Mouse (Mus musculus) urinary bladder, postnatal 14 days (tissue): ENCODE data around the gene Mn1.

Source experiments
- DNase-seq: peaks from one replicate; pipeline ENCODE4 v3.0.0; 2021; ENCODE audit warnings: low spot score

Gene Mn1

DNA sequence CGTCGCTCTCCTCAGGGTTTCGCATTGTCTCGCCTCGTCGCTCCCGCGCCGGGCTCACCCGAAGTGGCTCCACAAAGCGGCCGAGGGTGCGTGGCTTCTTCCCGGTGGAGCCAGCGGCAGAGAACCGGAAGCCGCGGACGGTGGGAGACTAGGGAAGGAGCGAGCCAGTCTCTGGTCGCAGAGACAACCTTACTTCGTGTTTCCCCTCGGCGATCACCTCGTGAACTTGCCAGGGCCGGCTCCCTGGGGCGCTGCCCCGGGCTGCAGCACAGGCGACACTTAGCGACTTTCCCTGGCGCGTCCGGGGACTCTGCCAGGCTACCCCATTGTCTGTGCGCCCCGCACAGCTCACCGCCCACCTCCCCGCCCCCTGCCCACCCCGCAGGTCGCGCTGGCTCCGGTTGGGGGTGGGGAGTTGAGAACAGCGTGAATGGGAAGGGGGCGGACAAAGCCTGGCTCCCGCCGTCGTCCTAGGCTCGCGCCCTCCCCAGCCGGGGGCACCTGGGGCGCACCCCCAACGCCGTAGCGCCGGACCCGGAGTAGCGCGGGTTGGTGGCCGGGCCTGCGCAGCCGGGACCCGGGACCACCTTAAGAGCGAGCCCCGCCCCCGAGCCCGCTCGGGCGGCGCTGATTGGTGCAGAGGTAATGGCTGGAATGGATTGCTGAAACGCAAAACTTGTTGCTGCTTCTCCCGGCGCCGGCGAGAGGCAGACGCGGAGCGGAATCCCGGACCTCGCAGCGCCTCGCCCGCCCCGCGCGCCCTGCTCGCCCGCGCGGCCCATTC is at the start of gene Mn1:
TSS of gene Mn1 (plus strand) at position 772 of the 784 bp plus-strand sequence.
- peak; percentile 83 for DNase-seq

DNA sequence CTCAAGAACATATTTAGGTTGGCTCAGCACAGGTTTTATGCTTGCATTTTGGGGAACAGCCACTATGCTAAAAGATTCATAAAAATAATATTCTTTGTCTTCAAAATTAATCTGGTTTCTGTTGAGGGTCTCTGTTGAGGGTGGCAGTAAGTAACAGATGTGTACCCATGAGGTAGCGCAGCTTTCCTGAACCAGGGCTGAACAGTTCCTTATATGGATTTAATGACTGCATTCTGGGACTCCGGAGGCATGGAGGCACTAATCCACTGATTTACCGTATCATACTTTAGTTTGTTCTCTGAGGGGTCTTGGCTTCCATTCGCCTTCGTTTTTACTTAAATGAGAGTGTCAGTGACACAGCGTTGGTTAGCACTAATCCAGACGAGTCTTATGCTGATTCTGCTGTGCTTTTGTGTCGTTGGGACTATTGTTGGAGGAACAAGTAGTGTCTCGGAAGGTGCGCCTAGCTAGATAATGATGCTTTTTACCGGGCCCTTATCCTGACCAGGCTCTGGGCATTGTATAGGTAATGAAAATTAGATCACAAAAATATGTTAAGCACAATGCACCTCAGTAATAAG is 49.1 kb upstream of the Mn1 start:
- DNase-seq = no peak

DNA sequence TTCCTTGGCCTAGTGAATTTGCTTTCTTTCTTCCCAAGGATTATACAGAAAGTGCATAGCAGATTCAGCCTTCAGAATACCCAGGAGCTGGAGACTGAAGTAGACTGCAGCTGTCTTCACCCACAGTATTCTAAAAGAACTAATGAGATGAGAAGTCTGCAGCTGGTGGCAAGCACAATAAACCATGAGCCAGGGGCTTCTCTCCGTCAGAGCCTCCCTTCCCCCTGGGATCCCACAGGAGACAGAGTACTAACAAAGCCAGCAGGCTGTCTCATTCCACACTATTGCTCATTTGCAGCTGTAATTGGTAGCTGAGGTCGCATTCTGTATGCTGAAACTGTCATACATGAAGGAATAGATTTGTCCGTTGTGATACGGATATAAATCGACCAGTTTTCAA is 48.6 kb upstream of the Mn1 start:
- no peak for DNase-seq

DNA sequence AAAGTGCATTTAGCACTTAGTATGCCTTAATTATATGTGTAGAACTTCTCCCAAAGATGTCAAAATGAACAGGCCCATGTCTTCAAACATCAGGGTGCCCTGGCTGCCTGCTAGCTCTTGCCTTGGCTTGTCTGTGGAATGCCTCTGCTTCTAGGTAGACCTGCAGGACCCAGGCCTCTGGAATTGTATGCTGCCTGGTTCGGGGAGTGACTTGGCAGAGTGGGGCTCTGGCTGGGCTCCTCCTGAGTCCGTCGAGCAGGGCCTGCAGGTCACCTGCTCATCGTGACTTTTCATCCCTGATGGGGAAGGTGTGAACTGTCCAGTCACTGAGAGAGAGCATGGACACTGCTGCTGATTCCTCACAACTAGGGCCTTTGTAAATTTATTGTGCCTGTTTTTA is 41.5 kb upstream of the Mn1 start:
- DNase-seq = no peak

DNA sequence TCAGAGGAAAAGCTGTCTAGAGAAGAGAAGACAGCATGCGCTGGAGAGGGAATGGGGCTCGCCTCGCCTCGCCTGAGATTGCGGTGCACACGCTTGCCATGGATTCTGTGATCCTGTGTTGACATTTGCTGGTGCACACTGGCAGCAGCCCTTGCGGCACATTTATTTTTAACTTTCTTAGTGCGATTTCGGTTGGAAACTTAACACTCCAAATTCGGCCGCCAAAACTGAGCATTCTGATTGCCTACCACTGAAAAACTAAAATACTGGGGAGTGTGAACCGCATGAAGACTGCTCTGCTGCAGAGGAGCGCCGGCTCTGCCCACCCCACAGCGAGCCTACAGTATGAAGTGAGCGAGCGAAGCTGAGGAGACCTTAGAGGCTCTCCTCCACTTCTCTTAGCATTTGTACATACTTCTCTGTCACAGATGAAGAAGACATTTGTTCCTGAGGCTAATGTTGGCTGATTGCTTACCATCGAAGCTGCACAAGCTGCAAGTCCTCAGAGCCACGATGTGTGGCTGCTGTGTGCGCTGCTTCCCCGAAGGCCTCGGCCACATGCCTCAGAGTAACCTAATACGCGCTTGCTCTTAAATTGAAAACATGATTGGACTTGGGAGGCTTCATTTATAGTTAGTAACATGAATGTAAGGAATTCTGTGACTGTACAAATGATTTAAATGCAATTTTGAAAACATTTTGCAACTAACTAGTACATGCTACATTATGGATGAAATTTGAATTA is 40.7 kb upstream of the Mn1 start:
- DNase-seq = no peak

DNA sequence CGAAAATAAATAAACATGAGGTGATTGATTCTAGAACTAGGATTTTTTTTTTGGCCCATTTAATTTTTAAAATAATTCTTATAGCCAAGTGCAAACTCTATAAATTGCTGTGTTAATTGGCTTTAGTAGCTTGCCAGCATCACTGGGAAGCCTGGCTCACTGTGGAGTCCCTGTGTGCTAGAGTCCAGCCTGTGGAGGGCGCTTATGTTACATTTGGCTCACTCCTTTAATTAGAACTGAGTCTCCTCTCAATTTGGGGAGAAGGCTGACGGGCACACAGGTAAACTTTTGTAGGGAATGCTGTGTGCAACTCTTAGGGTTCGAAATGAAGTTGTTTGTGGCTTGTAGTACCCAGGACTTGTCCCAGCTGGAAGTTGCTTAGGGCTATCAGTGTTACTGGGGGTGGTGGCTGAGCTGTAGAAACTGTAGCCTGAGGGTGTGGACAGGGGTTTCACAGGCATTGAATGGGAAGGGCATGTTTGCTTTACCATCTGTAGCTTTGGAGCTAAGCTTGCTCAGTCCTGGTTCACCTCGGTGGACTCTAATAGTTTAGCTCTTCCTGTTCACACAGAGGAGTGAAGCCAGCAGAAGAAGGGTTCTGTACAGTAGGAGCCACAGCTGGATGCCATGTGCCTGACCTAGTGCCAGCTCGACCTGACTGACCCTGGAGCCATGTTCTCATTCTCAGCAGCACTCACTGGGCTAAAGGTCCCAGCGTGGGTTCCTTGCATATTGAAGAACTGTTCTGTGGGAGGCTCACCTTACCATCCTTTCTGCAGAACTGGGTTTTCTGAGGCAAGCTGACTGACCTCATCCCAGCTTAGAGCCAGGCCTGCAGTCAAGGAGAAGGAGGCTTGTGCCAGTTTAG is 38.8 kb upstream of the Mn1 start:
- DNase-seq = no peak

DNA sequence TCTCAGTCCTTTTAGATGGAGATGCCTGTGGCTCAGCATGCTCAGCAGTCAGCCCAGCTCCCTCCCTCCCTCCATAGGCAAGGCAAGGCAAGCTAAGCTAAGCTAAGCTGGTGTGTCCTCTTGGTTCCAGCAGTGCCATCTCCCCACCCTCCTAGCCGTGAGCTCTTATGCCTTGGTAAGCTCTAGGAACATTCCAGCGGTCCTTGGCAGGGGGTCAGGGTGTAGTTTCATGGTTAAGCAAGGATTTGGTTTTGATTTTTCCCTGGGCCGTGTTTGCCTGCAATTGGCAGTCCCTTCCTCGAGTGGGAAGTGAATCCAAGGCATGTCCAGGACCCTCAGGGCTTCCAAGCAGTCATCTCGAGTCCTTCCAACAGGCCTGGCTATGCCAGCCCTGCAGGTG is 33.8 kb upstream of the Mn1 start:
- no peak for DNase-seq

DNA sequence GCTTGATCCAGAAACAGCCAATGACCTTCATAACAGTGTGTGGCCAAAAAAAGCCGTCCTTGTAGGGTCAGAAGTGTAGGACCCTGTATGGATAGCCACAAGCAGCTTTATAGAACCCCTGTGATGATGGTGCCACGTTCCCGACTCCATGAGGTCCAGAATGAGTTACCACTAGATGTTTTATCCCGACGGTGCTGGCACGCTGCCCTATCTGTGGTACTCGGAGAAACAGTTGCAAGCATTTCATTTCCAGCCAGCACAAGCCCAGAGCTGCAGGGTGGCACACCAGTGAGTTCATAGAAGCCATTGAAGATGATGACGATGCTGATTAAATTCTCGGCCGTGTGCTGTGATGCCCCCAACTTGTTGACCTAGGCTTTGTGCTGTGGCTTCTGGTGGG is 26.3 kb upstream of the Mn1 start:
- DNase-seq = peak; percentile 50

DNA sequence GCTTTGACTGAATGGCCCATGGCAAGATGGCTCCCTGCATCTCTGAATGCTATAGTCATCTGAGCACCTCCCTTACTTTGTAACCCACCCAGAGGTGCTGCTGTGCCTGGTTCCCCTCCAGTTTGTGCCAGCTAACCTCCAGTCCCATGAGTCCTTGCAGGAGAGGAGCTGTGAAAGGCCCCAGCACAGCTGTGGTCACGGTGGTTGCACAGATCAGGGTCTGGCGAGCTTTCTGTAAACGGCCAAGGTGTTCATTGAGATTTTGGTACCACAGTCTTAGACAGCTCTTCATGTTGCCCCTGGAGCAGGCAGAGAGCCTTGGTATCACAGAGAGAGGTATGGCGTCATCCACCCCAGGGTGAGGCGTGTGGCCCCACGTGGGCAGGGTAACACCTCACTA is 25.7 kb upstream of the Mn1 start:
- DNase-seq = no peak

DNA sequence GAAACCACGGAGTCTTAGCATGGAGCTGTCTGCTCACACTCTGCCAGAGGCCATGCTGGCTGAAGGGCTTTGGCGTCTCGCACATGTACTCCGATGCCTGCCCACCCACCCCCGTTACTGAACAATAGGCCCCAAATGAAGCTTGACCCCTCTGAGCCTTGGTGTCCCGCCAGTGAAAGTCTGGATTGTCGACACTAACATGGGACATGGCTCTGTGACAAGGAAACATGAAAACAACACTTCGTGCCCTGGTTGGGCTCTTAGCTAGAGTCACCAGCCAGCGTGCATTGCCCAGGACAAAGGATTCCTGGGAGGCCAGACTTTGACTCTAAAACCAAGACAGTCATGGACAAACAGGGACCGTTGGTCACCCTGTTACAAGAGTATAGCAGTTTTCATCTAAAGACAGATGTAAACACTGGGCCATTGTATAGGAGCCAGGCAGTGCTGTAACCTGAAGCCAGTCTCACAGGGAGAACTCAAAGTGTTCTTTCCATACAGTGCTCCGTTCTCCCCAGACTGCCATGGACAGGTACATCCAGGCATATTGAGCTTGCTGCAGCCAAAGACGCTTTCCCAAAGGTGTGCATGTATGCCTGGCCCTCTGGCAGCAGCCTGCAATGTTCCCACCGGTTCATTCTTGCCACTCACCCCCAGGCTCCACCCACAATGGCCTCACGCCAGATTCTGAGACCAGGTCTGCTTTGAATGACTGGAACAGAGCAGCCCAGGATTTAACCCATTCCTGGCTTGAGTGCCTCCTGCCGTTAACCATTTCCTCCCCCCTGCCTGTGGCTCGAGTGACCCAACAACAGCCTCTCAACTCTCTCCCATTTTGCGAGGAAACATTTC is 23.6 kb upstream of the Mn1 start:
- DNase-seq = peak; percentile 76

DNA sequence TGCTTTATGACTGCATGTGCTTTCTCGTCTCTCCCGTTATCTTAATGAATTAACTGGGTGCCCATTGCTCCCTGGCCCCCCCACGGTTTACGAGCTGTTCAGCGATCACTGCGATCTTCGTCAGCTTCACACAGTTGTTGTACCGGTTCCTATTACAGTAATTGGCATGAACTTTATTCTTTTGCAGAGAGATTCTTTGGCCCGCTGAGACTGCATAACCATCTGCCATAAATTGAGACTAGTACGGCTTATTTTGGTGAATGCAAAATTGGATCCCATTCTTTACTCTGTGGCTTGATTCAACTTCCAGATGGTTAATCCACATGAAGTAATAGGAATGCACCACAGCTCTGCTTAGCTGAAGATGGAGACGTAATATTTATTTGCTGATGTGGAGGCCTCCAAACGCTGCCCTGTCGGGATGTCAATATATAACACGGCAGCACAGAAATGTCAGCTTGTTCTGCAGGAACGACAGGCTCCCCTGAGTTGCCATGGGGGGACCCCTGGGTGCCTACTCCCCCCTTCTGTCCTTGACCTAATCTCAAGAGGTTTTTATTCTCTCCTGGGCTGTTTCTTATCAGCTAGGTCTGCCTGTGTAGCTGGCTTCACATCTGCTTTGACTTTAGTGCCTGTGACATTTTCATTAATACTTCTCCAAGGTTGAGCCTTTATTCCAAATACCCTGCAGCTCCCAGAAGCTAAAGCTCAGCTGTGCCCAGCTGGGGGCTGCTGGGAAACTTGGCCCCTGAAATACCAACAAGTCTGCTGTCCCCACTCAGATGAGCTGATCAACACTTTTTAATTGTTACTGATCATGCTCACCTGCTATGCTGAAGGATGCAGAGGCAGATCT is 22.7 kb upstream of the Mn1 start:
- DNase-seq = peak; percentile 30

DNA sequence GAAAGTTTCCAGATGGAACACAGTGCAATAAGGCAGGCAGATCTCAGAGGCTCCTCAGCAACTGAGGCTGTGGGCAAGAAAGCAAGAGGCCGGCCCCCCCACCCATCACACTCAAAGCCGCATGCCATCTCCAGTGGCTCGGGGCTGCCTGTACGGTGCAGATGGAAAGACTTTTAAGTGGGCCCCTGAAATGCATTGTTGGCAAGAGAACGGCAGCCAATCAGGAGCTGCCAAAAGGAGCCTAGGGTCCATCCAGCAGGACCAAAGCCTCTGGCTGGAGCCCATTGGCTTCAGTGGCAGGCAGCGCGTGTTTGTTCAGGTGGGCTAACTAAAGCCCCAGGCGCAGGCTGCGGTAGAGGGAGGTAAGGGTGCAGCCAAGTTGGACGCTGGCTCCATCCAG is 21.4 kb upstream of the Mn1 start:
- no peak for DNase-seq

DNA sequence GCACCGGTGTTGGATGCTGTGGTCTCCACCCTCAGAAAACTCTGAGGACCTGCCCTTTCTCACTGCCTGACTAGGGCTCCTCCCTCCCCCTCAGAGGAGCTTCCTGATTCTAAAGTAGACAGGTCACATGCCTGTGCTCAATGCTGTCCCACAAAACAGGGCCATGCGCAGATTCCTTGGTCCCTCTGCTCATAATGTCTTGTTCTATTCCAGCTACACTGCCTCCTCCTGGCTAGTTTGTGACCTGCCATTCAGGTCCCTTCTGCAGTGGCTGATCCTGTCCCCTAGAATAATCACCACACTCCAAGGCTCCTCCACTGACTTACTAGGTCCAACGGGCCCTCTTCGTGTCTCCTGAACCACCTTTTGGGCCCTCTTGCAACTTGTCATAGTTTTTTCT is 21.0 kb upstream of the Mn1 start:
- DNase-seq = no peak

DNA sequence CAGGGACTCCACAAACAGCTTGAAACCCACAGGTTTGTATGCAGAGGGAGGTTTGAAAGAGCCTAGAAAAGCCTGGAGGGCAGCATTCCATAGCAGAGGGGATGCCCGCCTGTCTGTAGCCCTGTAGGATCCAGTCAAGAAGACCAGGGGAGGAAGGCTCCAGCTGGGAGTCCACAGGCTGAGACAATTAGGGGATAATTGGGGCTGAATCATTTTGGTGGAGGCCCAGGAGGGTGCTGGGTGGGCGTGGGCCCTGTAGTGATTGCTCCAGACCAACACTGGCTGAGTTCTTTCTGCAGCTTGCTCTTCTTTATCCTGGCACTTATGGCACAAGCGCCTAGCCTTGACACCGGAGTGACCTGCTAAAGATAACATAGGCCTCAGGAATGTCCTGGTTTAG is 18.7 kb upstream of the Mn1 start:
- DNase-seq = no peak

DNA sequence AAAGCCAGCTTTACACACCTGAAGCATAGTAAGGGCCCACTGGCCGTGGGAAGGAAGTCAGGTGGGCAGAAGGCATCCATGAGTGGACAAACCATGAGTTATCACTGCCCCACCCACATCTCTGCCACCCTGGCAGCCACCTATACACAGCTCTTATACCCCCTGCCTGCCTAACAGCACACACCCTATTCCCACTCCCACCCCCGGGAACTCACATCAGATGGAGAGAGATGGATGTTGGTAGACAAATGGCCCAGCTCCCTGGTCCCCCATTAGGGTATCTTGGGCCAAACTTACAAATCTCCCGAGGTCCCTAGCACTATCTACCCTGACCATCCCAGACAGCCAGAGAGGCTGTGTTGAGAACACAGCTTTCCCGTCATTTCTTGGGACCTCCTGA is 17.9 kb upstream of the Mn1 start:
- no peak for DNase-seq

DNA sequence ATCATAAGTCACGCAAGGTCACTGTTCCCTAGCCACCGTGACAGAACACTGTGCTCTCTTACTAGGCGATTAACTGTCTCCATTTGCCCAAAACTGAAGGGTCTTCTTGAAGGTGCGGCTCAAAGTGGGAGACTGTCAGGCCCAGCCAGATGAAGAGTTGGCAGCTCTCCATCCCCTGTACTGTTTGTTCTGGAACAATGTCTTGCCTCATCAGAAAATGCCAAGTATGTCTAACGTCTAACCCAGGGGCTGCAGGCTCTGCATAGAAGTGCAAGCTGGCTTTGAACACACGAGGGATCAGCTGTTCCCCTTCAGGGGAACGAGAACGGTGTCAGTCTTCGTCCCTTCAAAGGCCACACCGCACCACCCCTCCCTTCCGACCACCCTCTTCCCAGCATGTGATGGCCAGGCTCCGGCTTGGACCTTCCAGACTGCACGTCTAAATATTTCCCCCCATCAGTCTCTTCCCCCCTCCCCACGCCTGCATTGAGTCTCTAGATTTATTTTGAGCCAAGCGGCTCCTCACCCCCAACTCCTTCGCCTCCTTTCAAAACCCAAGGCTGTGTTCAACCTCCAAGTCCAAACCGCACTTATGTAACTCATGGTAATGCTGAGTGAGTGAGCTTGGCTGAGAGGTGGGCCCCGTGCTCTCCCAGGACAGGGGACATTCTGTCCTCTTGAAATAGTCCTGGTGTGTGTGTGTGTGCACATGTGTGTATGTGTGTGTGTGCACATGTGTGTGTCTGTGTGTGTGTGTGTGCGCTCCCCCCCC is 15.1 kb upstream of the Mn1 start:
- DNase-seq = no peak

DNA sequence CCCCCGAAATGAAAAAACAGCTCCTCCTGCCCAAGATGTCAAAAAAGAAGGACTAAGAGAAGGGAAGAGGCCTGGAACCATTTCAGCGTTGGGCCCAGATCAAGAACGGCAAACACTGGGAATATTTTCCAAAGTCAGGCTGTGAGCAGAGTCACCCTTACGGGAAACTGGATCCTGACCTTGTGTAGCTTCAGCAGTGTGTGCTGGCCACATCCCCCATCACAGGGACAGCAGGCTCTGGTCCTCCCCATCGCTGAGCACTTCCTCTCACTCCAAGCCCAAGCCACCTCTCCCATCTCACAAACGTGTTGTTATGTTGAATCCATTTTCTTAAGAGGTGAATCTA is 14.5 kb upstream of the Mn1 start:
- no peak for DNase-seq

DNA sequence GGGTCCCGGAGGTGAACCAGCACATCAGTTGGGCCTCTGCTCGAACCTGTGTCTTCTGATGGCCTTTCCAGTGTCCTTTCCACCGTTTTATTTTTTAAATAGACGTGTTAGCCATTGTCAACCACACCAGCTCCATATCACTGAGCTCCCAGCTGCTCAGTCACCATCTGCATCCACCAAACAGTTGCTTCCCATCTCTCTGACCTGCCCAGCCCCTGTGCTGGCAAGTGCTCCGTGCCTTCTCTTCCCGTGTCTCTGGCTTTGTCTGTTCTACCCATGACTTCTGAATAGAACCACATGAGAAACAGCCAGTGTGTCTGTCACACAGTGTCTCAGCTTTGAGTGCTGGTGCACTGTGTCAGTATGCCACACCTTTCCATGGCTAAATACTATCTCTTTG is 12.4 kb upstream of the Mn1 start:
- DNase-seq = no peak

DNA sequence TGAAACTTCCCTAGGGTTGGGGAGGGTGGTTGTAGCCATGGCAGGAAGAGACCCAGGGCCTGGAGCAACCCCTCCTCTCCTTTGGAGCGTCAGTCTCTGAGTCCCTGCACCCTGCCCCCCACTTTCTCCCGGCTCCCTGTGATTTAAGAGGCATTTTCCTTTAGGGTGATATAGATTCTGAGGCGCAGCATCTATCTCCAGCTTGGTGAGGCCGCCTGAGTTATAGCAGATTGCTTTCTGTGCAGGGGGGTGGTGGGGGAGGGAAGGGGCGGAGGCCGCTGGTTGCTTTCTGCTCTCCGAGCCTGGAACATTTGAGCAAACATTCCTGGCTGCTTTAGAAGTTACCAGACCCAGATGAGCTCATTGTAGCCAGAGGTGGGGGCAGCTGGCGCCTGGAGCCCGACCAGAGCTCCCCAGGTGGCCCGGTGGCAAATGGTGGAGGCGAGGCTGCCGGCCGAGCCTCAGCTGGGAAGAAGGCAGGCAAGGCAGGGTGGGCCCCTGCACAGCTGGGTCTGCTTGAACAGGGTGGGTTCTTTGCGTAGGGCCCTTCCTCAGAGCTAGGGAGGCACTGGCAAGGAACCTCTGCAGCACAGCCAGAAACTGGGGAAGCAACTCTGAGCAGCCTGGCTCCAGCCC is 8.6 kb upstream of the Mn1 start:
- no peak for DNase-seq
